Mouse (Mus musculus): ENCODE data around the gene 0610010K14Rik. TPM values are rescaled to one million over a fixed set of nuclear protein-coding genes. Genes with fewer than 3 reads are reported as not detected.

The 0610010K14Rik gene
- polyA plus RNA-seq, 1 experiment: 60.0 TPM

DNA sequence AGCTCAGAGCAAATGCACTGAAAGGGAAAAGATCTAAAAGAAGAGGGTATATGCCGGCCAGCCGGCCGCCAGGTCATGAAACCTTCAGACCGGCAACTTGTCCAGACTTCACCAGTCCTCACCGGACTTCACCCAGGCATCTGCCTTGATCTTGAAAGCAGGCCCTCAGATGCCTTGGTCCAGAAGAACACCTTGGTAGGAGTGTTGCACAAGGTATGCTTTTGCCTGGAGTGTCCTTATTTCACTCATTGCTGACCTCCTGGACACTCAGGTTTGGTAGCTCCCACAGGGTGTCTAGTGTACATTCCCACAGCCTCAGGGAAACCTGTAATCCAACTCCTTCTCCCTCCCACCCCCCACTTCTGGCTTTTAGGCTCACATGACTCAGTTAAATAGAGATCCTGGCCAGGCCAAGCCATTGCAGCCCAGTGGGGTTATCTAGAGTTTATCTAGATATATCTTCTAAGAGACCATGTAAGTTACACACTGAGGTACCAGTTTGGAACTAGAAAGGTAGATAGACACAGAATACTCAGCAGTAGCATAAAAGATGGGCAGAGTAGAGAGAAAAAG, 37.6 kb downstream of the 0610010K14Rik start:
- TF ChIP-seq CTCF (IDR thresholded peaks at IDR 0.05; ENCODE audit: extremely low read depth, insufficient read depth, insufficient read length, insufficient replicate concordance): no peak
- TF ChIP-seq POLR2A (IDR thresholded peaks at IDR 0.05; ENCODE audit: low read depth, low read length): no peak
- no peaks in the 10 kb centered on the region for H3K36me3 ChIP-seq (ENCODE audit: control insufficient read depth, insufficient read depth, low read length)
- no peak overlapping the region for H3K4me3 ChIP-seq (ENCODE audit: extremely low read depth, insufficient read depth, insufficient read length)
- H3K27ac ChIP-seq (ENCODE audit: insufficient read depth, low read length): no peak overlapping the region
- H3K4me1 ChIP-seq (ENCODE audit: control insufficient read depth, insufficient read depth, insufficient read length): no peaks in the 10 kb centered on the region
- whole genome bisulfite sequencing: 84% methylated on average over 5 of the region's 5 CpGs
- no peak for DNase-seq (ENCODE audit: low read depth in 1 of 2, low spot score in 2 of 2)
- no peaks in the 10 kb centered on the region for H3K27me3 ChIP-seq (ENCODE audit: control insufficient read depth, insufficient read depth, low read length)

DNA sequence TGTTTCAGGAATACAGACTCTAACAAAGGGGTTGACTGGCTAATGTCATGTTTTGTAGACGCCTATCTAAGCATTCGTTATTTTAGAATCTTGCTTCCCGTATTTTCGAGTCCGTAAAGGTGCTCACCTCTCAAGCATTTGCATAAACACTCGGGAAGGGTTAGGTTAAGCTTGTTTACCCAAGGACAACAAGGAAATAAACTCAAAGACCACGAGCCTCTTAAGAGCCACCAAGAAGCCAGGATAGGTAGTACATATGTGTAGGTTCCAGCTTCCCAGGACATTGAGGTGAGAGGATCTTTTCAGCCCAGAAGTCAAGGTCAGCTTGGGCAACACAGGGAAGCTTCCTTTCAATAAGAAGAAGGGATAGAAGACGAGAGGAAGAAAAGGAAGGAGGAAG, 38.6 kb downstream of the 0610010K14Rik start:
- DNase-seq (ENCODE audit: low read depth in 1 of 2, low spot score in 2 of 2): no peak
- no peak for TF ChIP-seq POLR2A (IDR thresholded peaks at IDR 0.05; ENCODE audit: low read depth, low read length)
- TF ChIP-seq CTCF (IDR thresholded peaks at IDR 0.05; ENCODE audit: extremely low read depth, insufficient read depth, insufficient read length, insufficient replicate concordance): no peak
- H3K36me3 ChIP-seq (ENCODE audit: control insufficient read depth, insufficient read depth, low read length): no peaks in the 10 kb centered on the region
- H3K27ac ChIP-seq (ENCODE audit: insufficient read depth, low read length): no peak overlapping the region
- no peaks in the 10 kb centered on the region for H3K4me1 ChIP-seq (ENCODE audit: control insufficient read depth, insufficient read depth, insufficient read length)
- H3K4me3 ChIP-seq (ENCODE audit: extremely low read depth, insufficient read depth, insufficient read length): no peak overlapping the region
- H3K27me3 ChIP-seq (ENCODE audit: control insufficient read depth, insufficient read depth, low read length): no peaks in the 10 kb centered on the region
- 82% methylated on average over 8 of the region's 8 CpGs for WGBS

DNA sequence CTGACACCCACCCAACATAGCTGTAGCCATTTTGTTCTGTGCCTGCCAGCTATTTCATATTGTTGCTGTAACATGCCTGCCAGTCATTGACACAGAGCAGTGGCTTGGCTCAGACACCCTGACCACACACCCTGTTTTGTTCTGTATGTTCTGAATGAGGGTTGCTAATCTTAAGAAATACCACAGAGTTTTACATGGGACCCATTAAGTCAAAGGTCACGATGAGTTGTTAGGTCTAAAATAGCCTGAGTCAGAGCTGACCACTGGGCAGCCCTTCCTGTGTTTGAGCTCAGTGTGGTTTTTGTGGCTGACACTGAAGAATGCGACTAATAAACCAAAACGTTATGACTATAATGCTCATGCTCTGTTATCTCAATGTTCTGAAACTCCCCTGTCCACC, 39.4 kb downstream of the 0610010K14Rik start:
- H3K36me3 ChIP-seq (ENCODE audit: control insufficient read depth, insufficient read depth, low read length): no peaks in the 10 kb centered on the region
- H3K27ac ChIP-seq (ENCODE audit: insufficient read depth, low read length): no peak overlapping the region
- WGBS: 45% methylated on average over 3 of the region's 3 CpGs
- H3K27me3 ChIP-seq (ENCODE audit: control insufficient read depth, insufficient read depth, low read length): no peaks in the 10 kb centered on the region
- H3K4me1 ChIP-seq (ENCODE audit: control insufficient read depth, insufficient read depth, insufficient read length): no peaks in the 10 kb centered on the region
- DNase-seq (ENCODE audit: low read depth in 1 of 2, low spot score in 2 of 2): no peak
- no peak overlapping the region for H3K4me3 ChIP-seq (ENCODE audit: extremely low read depth, insufficient read depth, insufficient read length)
- TF ChIP-seq POLR2A (IDR thresholded peaks at IDR 0.05; ENCODE audit: low read depth, low read length) (no peak), CTCF (IDR thresholded peaks at IDR 0.05; ENCODE audit: extremely low read depth, insufficient read depth, insufficient read length, insufficient replicate concordance) (no peak)

DNA sequence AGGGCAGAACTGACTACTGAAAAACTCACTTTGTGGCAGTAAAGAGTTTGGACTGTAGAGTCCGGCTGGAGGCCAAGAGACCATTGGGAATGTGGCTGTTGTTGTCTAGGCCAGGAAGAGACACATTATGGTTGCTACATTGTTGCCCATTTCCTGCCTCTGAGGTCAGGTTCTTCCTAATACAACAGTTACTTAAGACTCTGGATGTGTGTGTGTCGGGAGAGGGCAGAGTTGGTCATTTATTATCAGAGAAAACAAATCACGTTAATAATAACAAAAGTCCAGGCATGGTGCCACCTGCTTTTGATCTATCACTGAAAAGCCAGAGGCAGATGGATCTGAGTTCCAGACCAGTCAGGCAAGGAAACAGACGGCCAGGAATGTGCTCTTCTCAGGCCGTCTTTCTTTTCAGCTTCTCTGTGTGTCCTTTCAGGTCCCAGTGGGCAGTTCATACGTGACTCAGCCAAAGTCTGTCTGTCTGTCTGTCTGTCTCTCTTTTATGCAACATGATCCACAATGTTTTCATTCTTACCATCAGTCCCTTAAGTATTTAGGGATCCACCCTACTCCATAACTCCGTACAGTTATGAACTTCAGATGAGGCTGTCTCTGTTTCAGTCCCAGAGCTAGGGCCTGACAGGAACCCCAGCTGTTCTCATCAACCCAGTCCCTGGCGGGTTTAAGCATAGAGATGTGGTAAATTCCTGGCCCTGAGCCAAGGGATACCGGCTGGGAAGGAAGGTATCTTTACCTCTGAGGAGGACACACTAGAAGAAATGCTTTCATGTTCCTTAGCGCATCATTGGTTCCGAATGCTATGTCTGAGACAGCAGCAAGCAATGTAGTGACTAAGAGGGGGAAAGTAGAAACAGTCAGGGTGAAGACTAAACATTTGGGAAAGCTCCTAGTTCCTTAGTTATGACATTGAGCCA, 44.1 kb downstream of the 0610010K14Rik start:
- DNase-seq (ENCODE audit: low read depth in 1 of 2, low spot score in 2 of 2): no peak
- TF ChIP-seq CTCF (IDR thresholded peaks at IDR 0.05; ENCODE audit: extremely low read depth, insufficient read depth, insufficient read length, insufficient replicate concordance) (no peak), POLR2A (IDR thresholded peaks at IDR 0.05; ENCODE audit: low read depth, low read length) (no peak)
- Histone ChIP-seq H3K4me1 (ENCODE audit: control insufficient read depth, insufficient read depth, insufficient read length) (no peaks in the 10 kb centered on the region; the same call in 1 of the 2 replicates), H3K36me3 (ENCODE audit: control insufficient read depth, insufficient read depth, low read length) (no peaks in the 10 kb centered on the region), H3K27ac (ENCODE audit: insufficient read depth, low read length) (no peak overlapping the region), H3K27me3 (ENCODE audit: control insufficient read depth, insufficient read depth, low read length) (no peaks in the 10 kb centered on the region), H3K4me3 (ENCODE audit: extremely low read depth, insufficient read depth, insufficient read length) (no peak overlapping the region)
- 65% methylated on average over 11 of the region's 11 CpGs for WGBS

DNA sequence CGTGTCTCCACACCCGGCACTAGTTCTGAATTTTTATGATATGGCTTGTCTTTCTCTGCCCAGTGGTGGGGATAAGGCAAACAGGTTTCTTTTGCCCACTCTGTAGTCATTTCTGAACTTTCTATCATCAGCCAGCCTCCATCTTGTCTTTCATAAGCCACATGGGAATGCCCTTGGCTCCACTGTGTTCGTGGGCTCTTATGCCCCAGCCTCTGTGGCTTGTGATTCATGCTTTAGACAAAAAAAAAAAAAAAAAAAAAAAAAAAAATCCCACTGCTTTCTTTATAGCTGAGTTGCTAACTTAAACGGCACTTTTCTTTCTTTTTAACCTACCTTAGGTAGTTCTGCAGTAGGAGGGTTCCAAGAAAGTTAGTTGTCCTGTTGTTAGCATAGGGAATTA, 45.6 kb downstream of the 0610010K14Rik start:
- no peak for DNase-seq (ENCODE audit: low read depth in 1 of 2, low spot score in 2 of 2)
- Histone ChIP-seq H3K4me1 (ENCODE audit: control insufficient read depth, insufficient read depth, insufficient read length) (no peaks in the 10 kb centered on the region; the same call in 1 of the 2 replicates), H3K27ac (ENCODE audit: insufficient read depth, low read length) (no peak overlapping the region), H3K4me3 (ENCODE audit: extremely low read depth, insufficient read depth, insufficient read length) (no peak overlapping the region), H3K27me3 (ENCODE audit: control insufficient read depth, insufficient read depth, low read length) (no peaks in the 10 kb centered on the region), H3K36me3 (ENCODE audit: control insufficient read depth, insufficient read depth, low read length) (no peaks in the 10 kb centered on the region)
- TF ChIP-seq CTCF (IDR thresholded peaks at IDR 0.05; ENCODE audit: extremely low read depth, insufficient read depth, insufficient read length, insufficient replicate concordance): no peak
- TF ChIP-seq POLR2A (IDR thresholded peaks at IDR 0.05; ENCODE audit: low read depth, low read length): no peak
- WGBS: 72% methylated on average over 4 of the region's 4 CpGs

DNA sequence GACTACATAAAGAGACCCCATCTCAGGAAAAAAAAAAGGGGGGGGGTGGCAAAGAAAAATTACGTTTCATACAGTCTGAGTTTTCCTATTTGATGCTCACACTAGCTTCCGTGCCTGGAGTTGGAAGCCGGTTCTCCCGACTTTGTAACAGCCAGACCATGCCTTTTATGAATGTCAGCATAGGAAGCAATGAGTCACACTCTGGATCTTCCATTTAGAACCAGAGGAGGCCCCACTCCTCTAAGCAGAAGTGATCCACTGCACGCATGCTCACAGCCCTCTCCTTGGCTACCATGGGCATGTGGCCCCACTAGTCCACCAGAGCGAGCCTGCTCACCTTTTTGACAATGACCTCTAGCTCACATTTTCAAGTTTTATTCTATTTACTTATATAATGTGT, 46.5 kb downstream of the 0610010K14Rik start:
- no peaks in the 10 kb centered on the region for H3K27me3 ChIP-seq (ENCODE audit: control insufficient read depth, insufficient read depth, low read length)
- 84% methylated on average over 6 of the region's 6 CpGs for WGBS
- H3K4me1 ChIP-seq (ENCODE audit: control insufficient read depth, insufficient read depth, insufficient read length): no peaks in the 10 kb centered on the region; the same call in 1 of the 2 replicates
- H3K36me3 ChIP-seq (ENCODE audit: control insufficient read depth, insufficient read depth, low read length): no peaks in the 10 kb centered on the region
- H3K4me3 ChIP-seq (ENCODE audit: extremely low read depth, insufficient read depth, insufficient read length): no peak overlapping the region
- no peak overlapping the region for H3K27ac ChIP-seq (ENCODE audit: insufficient read depth, low read length)
- TF ChIP-seq POLR2A (IDR thresholded peaks at IDR 0.05; ENCODE audit: low read depth, low read length) (no peak), CTCF (IDR thresholded peaks at IDR 0.05; ENCODE audit: extremely low read depth, insufficient read depth, insufficient read length, insufficient replicate concordance) (no peak)
- no peak for DNase-seq (ENCODE audit: low read depth in 1 of 2, low spot score in 2 of 2)

Measured in spleen, adult 2 months (tissue).